Mouse (Mus musculus): ENCODE data around the gene Gm6793. TPM values are rescaled to one million over a fixed set of nuclear protein-coding genes. Genes with fewer than 3 reads are reported as not detected.

The Gm6793 gene
- total RNA-seq, 2 experiments from 2014 or later: not detected

DNA sequence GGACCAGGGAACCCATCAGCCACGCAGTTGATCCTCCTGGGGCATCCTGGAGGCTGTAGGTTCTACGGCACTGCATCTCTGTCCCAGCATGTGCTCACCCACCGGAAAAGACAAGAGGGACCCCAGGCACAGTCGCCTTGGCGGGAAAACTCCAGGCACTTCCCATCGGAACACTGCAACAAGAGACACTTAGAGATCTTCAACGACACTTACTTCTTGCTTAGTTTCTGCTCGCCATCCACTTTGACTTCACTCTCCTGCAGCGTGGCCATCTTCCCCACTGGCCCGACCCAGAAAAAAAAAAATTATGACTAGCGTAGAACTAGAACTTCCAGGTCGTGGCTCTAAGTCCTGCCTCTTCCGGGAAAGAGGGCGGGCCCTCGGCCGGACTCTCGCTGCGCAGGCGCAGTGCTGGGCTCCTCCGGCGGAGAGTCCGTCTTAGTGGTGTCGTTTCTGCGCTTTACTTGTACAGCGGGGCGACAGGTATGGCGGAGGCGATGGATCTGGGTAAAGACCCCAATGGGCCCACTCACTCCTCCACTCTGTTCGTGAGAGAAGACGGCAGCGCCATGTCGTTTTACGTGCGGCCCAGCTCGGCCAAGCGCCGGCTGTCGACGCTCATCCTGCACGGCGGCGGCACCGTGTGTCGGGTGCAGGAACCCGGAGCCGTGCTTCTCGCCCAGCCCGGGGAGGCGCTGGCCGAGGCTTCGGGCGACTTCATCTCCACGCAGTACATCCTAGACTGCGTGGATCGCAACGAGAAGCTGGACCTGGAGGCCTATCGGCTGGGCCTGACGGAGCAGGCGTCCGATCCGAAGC is 3.6 kb downstream of the Gm6793 start, which contains the start of the genes Kars and Terf2ip:
Gene Kars, minus strand, starts transcription at position 327 of the 819 bp plus-strand sequence.
Gene Terf2ip, plus strand, starts transcription at position 402 of the 819 bp plus-strand sequence.
- DNase-seq (ENCODE audit: low spot score in 2 of 2): peak; percentile 91 to 92
- peak within 1 kb of the TSS; percentile 93 for H3K27ac ChIP-seq
- peak; percentile 18; the same call in 1 of the 2 replicates for TF ChIP-seq CTCF (conservative IDR thresholded peaks at IDR 0.05)
- H3K4me3 ChIP-seq: peak within 1 kb of the TSS; percentile 85

DNA sequence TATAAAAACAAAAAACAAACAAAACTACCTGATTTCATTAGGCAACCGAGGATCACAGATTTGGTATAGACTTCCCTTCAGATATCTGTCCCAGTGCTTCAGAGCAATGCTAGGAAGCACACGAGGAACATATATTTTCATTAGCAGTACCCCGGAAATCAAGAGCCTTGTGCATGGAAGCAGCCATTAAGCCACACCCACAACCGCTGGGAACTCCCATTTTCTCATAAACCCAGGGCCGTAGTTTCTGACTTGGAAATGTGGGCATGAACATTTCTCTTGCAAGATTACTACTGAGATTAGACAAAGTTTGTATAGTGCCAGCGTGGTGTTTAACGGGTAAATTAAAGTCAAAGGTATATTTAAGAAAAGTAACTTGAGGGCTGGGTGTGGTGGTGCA is 5.3 kb downstream of the Gm6793 start:
- no peak for DNase-seq (ENCODE audit: low spot score in 2 of 2)
- Histone ChIP-seq H3K27ac (no peak overlapping the region), H3K4me3 (no peak overlapping the region)
- TF ChIP-seq CTCF (conservative IDR thresholded peaks at IDR 0.05): no peak

DNA sequence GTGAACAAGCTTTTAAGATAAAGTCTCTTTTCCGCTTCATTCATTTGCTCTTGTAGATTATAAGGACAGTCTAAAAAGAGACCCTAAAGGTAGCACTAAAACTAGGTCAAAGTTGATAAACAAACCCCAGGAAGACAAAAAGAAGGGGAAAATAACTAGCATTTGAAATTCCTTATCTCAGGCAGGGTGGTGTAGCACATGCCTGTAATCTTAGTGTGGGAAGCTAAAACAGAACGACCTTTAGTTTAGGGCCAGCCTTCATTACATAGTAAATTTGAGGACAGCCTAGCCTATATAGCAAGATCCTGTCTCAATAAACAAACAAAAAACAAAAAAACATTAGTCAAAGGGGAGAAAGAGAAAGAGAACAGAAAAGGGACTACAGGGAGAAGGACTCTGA is 7.2 kb downstream of the Gm6793 start:
- no peak overlapping the region for H3K27ac ChIP-seq
- DNase-seq (ENCODE audit: low spot score in 2 of 2): no peak
- TF ChIP-seq CTCF (conservative IDR thresholded peaks at IDR 0.05): no peak
- no peak overlapping the region for H3K4me3 ChIP-seq

DNA sequence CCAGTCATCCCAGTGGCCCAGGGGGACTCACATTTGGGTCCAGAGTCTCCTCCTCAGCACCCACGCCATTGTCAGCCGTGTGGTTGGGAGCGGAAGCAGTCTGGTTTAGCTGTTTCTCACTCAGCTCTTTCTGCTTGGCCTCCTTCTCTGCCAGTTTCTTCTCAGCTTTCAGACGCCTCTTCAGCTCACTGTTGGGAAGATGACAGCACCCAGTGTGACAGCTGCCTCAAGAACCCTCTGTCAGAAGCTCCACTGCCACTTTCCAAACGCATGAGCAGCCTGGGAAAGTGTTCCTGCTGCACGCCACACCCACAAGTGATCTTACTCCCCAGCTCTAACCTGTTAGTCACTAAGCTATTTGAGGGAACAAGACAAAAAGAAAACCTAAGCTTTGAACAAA is 9.2 kb downstream of the Gm6793 start:
- peak overlapping the region; percentile 51; the same call in 1 of the 2 replicates for H3K27ac ChIP-seq
- no peak overlapping the region for H3K4me3 ChIP-seq

DNA sequence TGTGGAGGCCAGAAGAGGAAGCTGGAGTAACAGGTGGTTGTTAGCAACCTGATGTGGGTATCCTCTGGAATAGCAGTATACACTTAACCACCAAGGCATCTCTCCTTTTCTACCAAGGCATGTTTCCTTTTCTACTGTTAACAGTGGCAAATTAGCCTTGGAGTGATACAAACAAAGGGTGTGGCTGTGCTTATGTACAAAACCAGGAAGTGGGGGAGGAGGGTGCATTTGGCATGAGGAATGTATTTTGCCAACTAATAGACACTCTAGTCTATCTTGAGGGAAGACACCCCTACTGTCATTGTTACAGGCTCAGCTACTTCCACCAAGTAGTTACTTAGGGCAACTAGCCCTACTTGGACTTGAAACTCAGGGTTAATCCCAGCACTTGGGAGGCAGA is 10.1 kb downstream of the Gm6793 start:
- no peak for TF ChIP-seq CTCF (conservative IDR thresholded peaks at IDR 0.05)
- no peak for DNase-seq (ENCODE audit: low spot score in 2 of 2)
- no peak overlapping the region for H3K27ac ChIP-seq
- no peak overlapping the region for H3K4me3 ChIP-seq

More for the DNA sequence above, 9.2 kb downstream of the Gm6793 start:
- DNase-seq (ENCODE audit: low spot score in 2 of 2): peak in 1 of 2 experiments; percentile 74
- no peak for TF ChIP-seq CTCF (conservative IDR thresholded peaks at IDR 0.05)

DNA sequence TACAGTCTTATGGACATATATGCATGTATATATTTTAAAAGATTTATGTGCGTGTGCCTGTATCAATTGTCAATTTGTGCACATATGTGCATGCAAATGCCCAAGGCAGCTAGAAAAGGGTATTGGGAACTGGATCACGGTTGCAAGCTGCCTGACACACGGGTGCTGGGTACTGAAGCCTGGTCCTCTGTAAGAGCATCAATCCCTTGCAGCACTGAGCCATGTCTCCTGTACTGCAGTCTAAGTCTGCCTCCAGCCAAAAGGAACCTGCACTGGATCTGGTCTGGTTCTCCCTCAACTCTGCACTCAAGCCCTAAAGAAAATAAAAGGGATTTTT is 22.2 kb downstream of the Gm6793 start:
- DNase-seq (ENCODE audit: low spot score in 2 of 2): no peak
- Histone ChIP-seq H3K27ac (peak overlapping the region; percentile 90; the same call in 1 of the 2 replicates), H3K4me3 (no peak overlapping the region; the same call in 1 of the 2 replicates)
- TF ChIP-seq CTCF (conservative IDR thresholded peaks at IDR 0.05): no peak

DNA sequence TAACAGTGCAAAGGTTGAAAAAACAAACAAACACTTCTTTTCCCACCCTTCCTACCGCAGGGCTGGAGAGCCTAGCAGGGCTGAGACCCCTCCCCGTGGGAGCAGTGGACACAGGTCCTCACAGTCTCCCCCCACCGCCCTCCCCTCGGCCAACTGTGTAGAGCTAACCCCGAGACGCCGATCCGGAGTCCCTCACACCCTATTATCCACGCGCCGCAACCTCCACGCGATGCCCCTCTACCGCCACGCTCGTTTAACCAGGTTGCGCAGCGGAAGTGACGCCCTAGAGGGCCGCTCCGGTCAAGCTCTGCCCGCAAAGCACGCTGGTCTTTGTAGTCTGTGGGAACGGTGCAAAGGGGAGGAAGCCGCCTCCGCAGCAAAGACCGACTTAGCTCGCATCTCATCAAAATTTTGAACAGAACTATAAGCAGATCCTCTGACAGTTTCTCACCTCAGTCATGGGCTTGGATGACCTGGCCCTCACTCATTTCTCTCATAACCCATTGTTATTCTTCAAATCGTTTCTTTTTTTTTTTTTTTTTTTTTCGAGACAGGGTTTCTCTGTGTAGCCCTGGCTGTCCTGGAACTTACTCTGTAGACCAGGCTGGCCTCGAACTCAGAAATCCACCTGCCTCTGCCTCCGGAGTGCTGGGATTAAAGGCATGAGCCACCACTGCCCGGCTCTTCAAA is 22.7 kb downstream of the Gm6793 start, which contains the start of gene Adat1:
Gene Adat1, minus strand, starts transcription at position 290 of the 690 bp plus-strand sequence.
- DNase-seq (ENCODE audit: low spot score in 2 of 2): peak; percentile 88 to 91
- peak; percentile 45 for TF ChIP-seq CTCF (conservative IDR thresholded peaks at IDR 0.05)
- Histone ChIP-seq H3K4me3 (peak within 1 kb of the TSS; percentile 92), H3K27ac (peak within 1 kb of the TSS; percentile 90)

DNA sequence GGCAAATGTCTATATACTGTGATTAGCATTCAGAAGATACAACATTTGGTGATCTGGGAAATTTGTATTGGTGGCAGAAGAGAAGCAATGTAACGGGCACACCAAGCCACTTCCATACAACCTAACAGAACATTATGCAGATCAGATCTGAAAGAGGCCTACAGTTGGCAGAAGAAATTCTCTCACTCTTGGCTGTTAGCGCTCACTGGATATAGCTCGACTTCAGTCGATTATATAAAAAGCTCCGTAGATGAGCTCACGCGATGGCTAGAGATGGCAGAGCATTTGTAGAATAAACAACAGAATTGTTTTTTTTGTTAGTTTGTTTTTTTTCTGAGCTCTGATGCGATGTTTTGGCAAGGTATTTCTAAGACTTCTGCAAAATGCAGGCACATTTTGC is 23.6 kb downstream of the Gm6793 start:
- Histone ChIP-seq H3K27ac (peak overlapping the region; percentile 90), H3K4me3 (peak overlapping the region; percentile 92)
- DNase-seq (ENCODE audit: low spot score in 2 of 2): no peak
- TF ChIP-seq CTCF (conservative IDR thresholded peaks at IDR 0.05): no peak

DNA sequence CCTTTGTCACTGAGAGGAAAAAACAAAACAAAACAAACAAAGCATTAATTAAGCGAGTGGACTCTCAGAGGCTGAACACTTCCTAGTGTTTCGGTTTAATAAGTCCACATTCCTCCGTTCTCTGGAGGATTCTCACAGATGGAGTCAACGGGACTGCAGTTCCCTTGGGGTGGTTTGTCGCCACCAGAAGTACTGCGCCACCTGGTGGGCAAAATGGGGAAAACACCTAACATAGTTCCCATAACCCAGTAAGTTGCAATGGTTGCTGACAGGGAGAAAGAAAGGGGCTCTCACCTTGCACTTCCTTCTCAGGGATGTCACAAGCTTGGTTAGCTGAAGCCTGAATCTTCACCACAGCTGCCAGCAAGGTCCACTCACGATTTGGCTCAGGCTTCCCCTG is 24.9 kb downstream of the Gm6793 start:
- peak; percentile 91 for TF ChIP-seq CTCF (conservative IDR thresholded peaks at IDR 0.05)
- DNase-seq (ENCODE audit: low spot score in 2 of 2): peak; percentile 41 to 78
- Histone ChIP-seq H3K4me3 (no peak overlapping the region), H3K27ac (no peak overlapping the region)

DNA sequence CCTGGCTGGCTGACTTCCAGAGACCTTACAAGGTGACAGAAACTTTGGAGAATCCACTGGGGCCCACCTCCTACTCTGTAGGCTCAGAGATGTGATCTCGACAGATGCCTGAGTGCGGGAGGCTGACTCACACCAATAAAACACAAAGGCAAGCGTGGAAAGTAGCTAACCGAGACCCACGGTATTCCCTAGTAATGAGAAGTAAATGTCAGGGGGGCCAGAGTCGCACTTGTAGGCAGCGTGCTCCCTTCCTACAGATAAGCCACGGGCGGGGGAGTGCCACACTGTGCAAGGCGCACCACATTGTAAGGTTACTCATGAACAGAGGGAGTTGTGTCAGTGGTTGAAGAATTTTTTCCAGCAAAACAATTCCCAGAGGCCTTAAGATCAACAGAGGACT is 30.3 kb downstream of the Gm6793 start:
- no peak for DNase-seq (ENCODE audit: low spot score in 2 of 2)
- TF ChIP-seq CTCF (conservative IDR thresholded peaks at IDR 0.05): no peak
- Histone ChIP-seq H3K27ac (no peak overlapping the region), H3K4me3 (no peak overlapping the region)

DNA sequence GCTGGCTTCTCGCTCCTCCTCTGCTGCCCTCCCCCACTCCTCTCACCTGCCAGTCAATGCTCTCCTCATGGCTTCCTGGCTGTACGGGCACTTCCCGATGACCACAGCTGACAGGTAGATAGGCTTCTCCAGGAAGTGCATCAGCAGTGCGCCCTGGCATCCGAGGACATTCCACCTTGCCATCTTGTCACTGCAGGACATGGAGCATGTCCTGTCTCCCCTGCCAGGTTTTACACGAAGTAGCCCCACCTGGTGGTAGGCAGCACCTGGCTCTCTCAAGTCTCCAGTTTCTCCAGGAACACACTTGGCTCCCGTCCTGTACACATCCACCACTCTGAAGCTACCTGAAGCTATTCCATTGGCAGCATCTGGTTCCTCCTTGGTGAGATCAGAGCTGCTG is 32.7 kb downstream of the Gm6793 start:
- no peak overlapping the region for H3K27ac ChIP-seq
- DNase-seq (ENCODE audit: low spot score in 2 of 2): no peak
- H3K4me3 ChIP-seq: no peak overlapping the region
- TF ChIP-seq CTCF (conservative IDR thresholded peaks at IDR 0.05): peak; percentile 30

DNA sequence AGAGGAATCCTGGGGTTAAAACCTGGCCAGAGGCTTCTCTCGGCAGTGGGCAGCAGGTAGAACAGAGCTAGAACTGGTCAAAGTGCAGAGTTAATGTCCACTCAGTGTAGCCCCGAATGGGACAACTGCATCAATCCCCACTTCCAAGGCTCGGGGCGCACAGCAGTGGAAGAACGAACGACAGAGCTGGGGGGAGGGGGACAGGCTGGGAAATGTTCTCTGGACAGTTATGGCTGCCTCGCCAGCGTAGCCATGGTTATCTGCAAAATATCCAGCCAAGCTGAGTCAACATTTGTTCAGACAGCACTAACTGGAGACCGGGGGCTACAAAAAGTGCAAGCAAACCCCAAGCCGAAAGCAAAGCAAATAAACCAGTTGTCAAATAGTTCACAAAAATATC is 36.7 kb downstream of the Gm6793 start:
- Histone ChIP-seq H3K4me3 (no peak overlapping the region), H3K27ac (0 out of 2 replicates have a peak overlapping the region, but pooled peaks have one; percentile 28)
- DNase-seq (ENCODE audit: low spot score in 2 of 2): no peak
- no peak for TF ChIP-seq CTCF (conservative IDR thresholded peaks at IDR 0.05)

DNA sequence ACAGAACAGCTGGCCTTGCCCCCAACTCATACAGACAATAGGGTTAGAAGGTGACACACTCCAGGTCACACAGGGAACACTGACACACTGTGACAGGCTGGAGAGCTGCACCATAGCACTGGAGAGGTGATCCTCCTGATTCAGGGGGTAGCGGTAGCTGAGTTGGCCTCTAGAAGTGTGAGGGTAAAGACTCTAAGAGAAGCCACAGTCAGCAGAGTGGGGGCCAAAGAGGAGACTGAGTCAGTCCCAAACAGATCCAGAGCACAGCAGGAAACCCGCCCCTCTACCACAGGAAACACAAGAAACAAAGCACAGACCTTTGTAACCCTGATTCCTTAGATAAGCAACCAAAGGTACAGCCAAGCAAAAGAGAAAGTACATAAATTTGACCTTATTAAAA is 38.5 kb downstream of the Gm6793 start:
- no peak overlapping the region for H3K4me3 ChIP-seq
- no peak for TF ChIP-seq CTCF (conservative IDR thresholded peaks at IDR 0.05)
- no peak for DNase-seq (ENCODE audit: low spot score in 2 of 2)
- H3K27ac ChIP-seq: no peak overlapping the region
